Mouse (Mus musculus) adipocyte (in vitro differentiated cells): Measurements from ENCODE around the gene Ano3.

ENCODE experiments used
- DNase-seq: peaks from one replicate; pipeline ENCODE4 v3.0.0-alpha.2; 2016; ENCODE audit warnings: low spot score

Ano3 gene

GRCm38 (mm10) chr2:110806302-110807093 lies 144.2 kb downstream of the Ano3 start:
- no peak for DNase-seq

- no peak for DNase-seq
Measured at GRCm38 (mm10) chr2:110795928-110796327, 154.8 kb downstream of the Ano3 start.

- no peak for DNase-seq
Measured at GRCm38 (mm10) chr2:110795433-110795832, 155.3 kb downstream of the Ano3 start.

- DNase-seq: no peak
Measured at GRCm38 (mm10) chr2:110787396-110787795, 163.3 kb downstream of the Ano3 start.

GRCm38 (mm10) chr2:110759434-110759833 lies 191.3 kb downstream of the Ano3 start:
- no peak for DNase-seq

- DNase-seq: no peak
Measured at GRCm38 (mm10) chr2:110757556-110757955, 193.2 kb downstream of the Ano3 start.

- no peak for DNase-seq
Measured at GRCm38 (mm10) chr2:110740493-110740892, 210.2 kb downstream of the Ano3 start.

- DNase-seq: no peak
Measured at GRCm38 (mm10) chr2:110739781-110740180, 210.9 kb downstream of the Ano3 start.

- no peak for DNase-seq
Measured at GRCm38 (mm10) chr2:110737981-110738380, 212.7 kb downstream of the Ano3 start.

- DNase-seq: no peak
Measured at GRCm38 (mm10) chr2:110737236-110737635, 213.5 kb downstream of the Ano3 start.

GRCm38 (mm10) chr2:110726106-110726505 lies 224.6 kb downstream of the Ano3 start:
- no peak for DNase-seq

GRCm38 (mm10) chr2:110722208-110722607 lies 228.5 kb downstream of the Ano3 start:
- DNase-seq: no peak

- DNase-seq: no peak
Measured at GRCm38 (mm10) chr2:110721290-110721753, 229.4 kb downstream of the Ano3 start, which contains the start of gene Muc15. TSS of gene Muc15 (plus strand) at chr2:110721340.

GRCm38 (mm10) chr2:110719051-110719450 lies 231.7 kb downstream of the Ano3 start:
- DNase-seq: no peak

GRCm38 (mm10) chr2:110710055-110710720 lies 240.5 kb downstream of the Ano3 start:
- peak; percentile 4 for DNase-seq

- no peak for DNase-seq
Measured at GRCm38 (mm10) chr2:110709436-110709835, 241.3 kb downstream of the Ano3 start.

GRCm38 (mm10) chr2:110671071-110671624 lies 279.6 kb downstream of the Ano3 start:
- no peak for DNase-seq

- peak; percentile 45 for DNase-seq
Measured at GRCm38 (mm10) chr2:110663329-110663728, 287.4 kb downstream of the Ano3 start.

- DNase-seq: no peak
Measured at GRCm38 (mm10) chr2:110644846-110645245, 305.9 kb downstream of the Ano3 start.

- no peak for DNase-seq
Measured at GRCm38 (mm10) chr2:110644358-110644757, 306.4 kb downstream of the Ano3 start.
